Mouse (Mus musculus) hindbrain, embryonic 11.5 days (tissue): ENCODE measurements around the gene Gnaz. TPM values are rescaled to one million over a fixed set of nuclear protein-coding genes. Genes with fewer than 3 reads are reported as not detected.
A peak's percentile ranks its signal among the peaks of the same experiment; 100 is the strongest.

Source experiments
- ATAC-seq: fragments of 200-750 bp; cut with Nextera tagmentation; 2 replicates; pipeline ENCODE4 v1.8.0; 2017; ENCODE audit warnings: mild to moderate bottlenecking, moderate TSS enrichment, moderate library complexity; ENCODE audit not compliant: low FRiP score
- DNase-seq: peaks from one replicate; pipeline ENCODE4 v3.0.0-alpha.2; 2015; ENCODE audit warnings: low spot score
- H3K27ac ChIP-seq: fragments of 300-500 bp; sonication (generic); 2 replicates; pipeline ENCODE4 v1.5.1; 2014; ENCODE audit warnings: mild to moderate bottlenecking, low read depth, low read length
- H3K27me3 ChIP-seq: fragments of 300-500 bp; sonication (generic); 2 replicates; pipeline ENCODE4 v1.6.1; 2014; ENCODE audit warnings: mild to moderate bottlenecking, low read length, moderate library complexity, mixed read lengths; ENCODE audit not compliant: control insufficient read depth, insufficient read depth
- H3K36me3 ChIP-seq: fragments of 300-500 bp; sonication (generic); 2 replicates; pipeline ENCODE4 v1.6.1; 2014; ENCODE audit warnings: mild to moderate bottlenecking, low read length, moderate library complexity, mixed read lengths; ENCODE audit not compliant: control insufficient read depth, insufficient read depth
- H3K4me1 ChIP-seq: fragments of 300-500 bp; sonication (generic); replicated peaks from 2 replicates; pipeline ENCODE4 v1.6.1; 2014; ENCODE audit warnings: low read length, mixed read lengths; ENCODE audit not compliant: control insufficient read depth, insufficient read depth
- H3K4me2 ChIP-seq: fragments of 300-500 bp; sonication (generic); replicated peaks from 2 replicates; pipeline ENCODE4 v1.6.1; 2014; ENCODE audit warnings: mild to moderate bottlenecking, low read depth, low read length
- H3K4me3 ChIP-seq: fragments of 300-500 bp; sonication (generic); 2 replicates; pipeline ENCODE4 v1.5.1; 2014; ENCODE audit warnings: low read depth, low read length
- H3K9ac ChIP-seq: fragments of 300-500 bp; sonication (generic); 2 replicates; pipeline ENCODE4 v1.6.1; 2014; ENCODE audit warnings: low read depth, low read length
- H3K9me3 ChIP-seq: fragments of 300-500 bp; sonication (generic); 2 replicates; pipeline ENCODE4 v1.6.1; 2016; ENCODE audit warnings: low read length; ENCODE audit not compliant: control insufficient read depth
- WGBS: fragments of 180-500 bp; shearing (Covaris S2); extraction: QIAGEN DNeasy Blood & Tissue Kit; methylation state at CpG from one replicate; pipeline ENCODE4 v1.1.7; 2014; 5-methylcytosine and 5-hydroxymethylcytosine counted together
- polyA plus RNA-seq: library from polyadenylated mRNA; unstranded; fragments of >200 nt; fragmentation: Nextera tagmentation; extraction: Ambion mirVana; gene quantifications from 2 replicates; pipeline ENCODE4 v1.2.1, GENCODE M21; 2014

The Gnaz gene
- polyA plus RNA-seq, 1 experiment from 2014 or later: 14.0 TPM

- 1% methylated on average over 11 of the region's 11 CpGs for WGBS
These were observed 92.4 kb downstream of the Gnaz start for GRCm38 (mm10) chr10:75059396-75059795.

DNA sequence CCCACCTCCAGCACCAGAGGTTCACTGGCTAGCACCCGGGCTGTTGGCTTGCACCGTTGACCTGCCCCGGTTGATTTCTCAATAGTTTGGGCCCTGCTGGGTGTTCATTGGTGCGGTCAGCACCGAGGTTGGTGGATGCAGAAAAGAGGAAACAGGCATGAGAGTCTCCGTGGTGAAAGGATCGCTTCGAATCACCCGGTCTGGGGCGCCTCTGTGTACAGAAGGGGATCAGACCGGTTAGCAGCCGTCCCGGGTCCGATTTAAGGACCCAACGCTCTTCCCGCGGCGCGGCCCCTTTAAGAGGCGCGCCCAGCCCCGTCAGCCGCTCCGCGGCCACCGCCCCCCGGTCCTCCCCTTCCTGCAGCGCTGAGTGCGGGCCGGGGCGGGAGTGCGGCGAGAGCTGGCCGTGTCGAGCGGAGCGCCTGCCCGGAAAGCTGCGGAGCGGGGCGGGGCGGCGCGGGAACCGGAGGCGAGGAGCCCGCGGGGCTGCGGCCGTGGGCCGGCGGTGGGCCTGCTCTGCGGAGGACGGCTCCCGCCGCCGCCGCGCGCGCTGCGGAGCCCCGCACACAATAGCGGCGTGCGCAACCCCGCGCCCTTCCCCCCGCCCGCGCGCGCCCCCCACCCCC lies 93.4 kb downstream of the Gnaz start, which contains the start of gene Bcr:
TSS of gene Bcr (plus strand) at position 376 of the 626 bp plus-strand sequence.
- peak within 1 kb of the TSS; percentile 89 for H3K9ac ChIP-seq
- H3K27me3 ChIP-seq: peaks cover 4% of the 10 kb centered on the region; the same call in 1 of the 2 replicates
- peak within 1 kb of the TSS; percentile 86 for H3K4me2 ChIP-seq
- H3K27ac ChIP-seq: peak within 1 kb of the TSS; percentile 82
- WGBS: under 1% methylated on average over 31 of the region's 73 CpGs
- peaks cover 12% of the 10 kb centered on the region for H3K4me1 ChIP-seq
- H3K9me3 ChIP-seq: no peaks in the 10 kb centered on the region
- no peaks in the 10 kb centered on the region for H3K36me3 ChIP-seq
- DNase-seq (peak; percentile 88), ATAC-seq (peak; percentile 88)
- peak within 1 kb of the TSS; percentile 86 for H3K4me3 ChIP-seq

More at GRCm38 (mm10) chr10:75059396-75059795, 92.4 kb downstream of the Gnaz start:
- Histone ChIP-seq H3K4me2 (peak overlapping the region; percentile 3; the same call in 1 of the 2 replicates), H3K36me3 (no peaks in the 10 kb centered on the region), H3K4me1 (peaks cover 12% of the 10 kb centered on the region), H3K9ac (no peak overlapping the region), H3K27ac (no peak overlapping the region), H3K4me3 (no peak overlapping the region), H3K27me3 (peaks cover 4% of the 10 kb centered on the region; the same call in 1 of the 2 replicates), H3K9me3 (no peaks in the 10 kb centered on the region)
- ATAC-seq (no peak), DNase-seq (peak; percentile 81)

GRCm38 (mm10) chr10:75060843-75061235 lies 93.9 kb downstream of the Gnaz start:
- H3K36me3 ChIP-seq: no peaks in the 10 kb centered on the region
- peak overlapping the region; percentile 82 for H3K27ac ChIP-seq
- ATAC-seq: peak; percentile 43
- peak overlapping the region; percentile 89 for H3K9ac ChIP-seq
- H3K4me2 ChIP-seq: peak overlapping the region; percentile 86
- peak; percentile 63 for DNase-seq
- H3K4me1 ChIP-seq: peaks cover 11% of the 10 kb centered on the region
- peak overlapping the region; percentile 86 for H3K4me3 ChIP-seq
- H3K27me3 ChIP-seq: peaks cover 4% of the 10 kb centered on the region; the same call in 1 of the 2 replicates
- no peaks in the 10 kb centered on the region for H3K9me3 ChIP-seq
- WGBS: 0% methylated on average over 35 of the region's 48 CpGs

DNA sequence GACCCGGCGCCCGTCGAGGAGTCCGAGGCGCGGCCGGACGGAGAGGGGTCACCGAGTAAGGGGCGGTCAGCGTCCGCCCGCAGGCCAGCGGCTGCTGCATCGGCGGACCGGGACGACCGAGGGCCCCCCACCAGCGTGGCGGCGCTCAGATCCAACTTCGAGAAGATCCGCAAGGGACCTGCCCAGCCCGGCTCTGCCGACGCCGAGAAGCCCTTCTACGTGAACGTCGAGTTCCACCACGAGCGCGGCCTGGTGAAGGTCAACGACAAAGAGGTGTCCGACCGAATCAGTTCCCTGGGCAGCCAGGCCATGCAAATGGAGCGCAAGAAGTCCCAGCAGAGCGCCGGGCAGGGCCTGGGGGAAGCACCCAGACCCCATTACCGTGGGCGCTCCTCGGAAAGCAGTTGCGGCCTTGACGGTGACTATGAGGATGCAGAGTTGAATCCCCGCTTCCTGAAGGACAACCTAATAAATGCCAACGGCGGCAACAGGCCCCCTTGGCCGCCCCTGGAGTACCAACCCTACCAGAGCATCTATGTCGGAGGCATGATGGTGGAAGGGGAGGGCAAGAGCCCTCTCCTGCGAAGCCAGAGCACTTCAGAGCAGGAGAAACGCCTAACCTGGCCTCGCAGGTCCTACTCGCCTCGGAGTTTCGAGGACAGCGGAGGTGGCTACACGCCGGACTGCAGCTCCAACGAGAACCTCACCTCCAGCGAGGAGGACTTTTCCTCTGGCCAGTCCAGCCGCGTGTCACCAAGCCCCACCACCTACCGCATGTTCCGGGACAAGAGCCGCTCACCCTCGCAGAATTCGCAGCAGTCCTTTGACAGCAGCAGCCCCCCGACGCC lies 94.6 kb downstream of the Gnaz start:
- Histone ChIP-seq H3K9ac (peak overlapping the region; percentile 89), H3K4me3 (peak overlapping the region; percentile 86), H3K9me3 (no peaks in the 10 kb centered on the region), H3K27ac (peak overlapping the region; percentile 82), H3K36me3 (no peaks in the 10 kb centered on the region), H3K4me2 (peak overlapping the region; percentile 86), H3K4me1 (peaks cover 9% of the 10 kb centered on the region), H3K27me3 (peaks cover 4% of the 10 kb centered on the region; the same call in 1 of the 2 replicates)
- no peak for ATAC-seq
- WGBS: under 1% methylated on average over 71 of the region's 71 CpGs
- peak; percentile 56 for DNase-seq

GRCm38 (mm10) chr10:75062189-75062561 lies 95.2 kb downstream of the Gnaz start:
- Histone ChIP-seq H3K27ac (no peak overlapping the region), H3K27me3 (peaks cover 4% of the 10 kb centered on the region; the same call in 1 of the 2 replicates), H3K4me2 (peak overlapping the region; percentile 86), H3K4me3 (peak overlapping the region; percentile 86), H3K9me3 (no peaks in the 10 kb centered on the region), H3K36me3 (no peaks in the 10 kb centered on the region), H3K9ac (peak overlapping the region; percentile 89; the same call in 1 of the 2 replicates), H3K4me1 (peaks cover 9% of the 10 kb centered on the region)
- ATAC-seq: no peak
- 13% methylated on average over 6 of the region's 6 CpGs for WGBS
- DNase-seq: peak; percentile 24

DNA sequence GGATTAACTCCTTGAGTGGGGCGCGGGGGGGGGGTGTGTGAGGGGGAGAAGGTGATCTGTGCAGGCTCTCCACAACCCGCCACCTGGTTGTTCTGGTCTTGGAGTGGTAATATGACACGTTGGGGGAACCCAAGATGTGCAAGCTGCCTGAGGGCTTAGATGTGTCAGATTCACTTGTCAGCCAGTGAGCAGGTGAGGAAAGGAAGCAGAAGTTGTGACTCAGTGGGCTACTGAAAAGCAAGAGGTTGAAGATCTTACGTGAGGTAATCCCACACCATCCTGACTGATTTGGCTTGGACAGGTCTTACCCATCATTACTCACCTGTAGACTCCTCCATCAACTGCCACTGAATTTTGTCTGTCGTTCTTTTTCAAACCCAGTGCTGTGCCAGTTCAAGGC lies 95.6 kb downstream of the Gnaz start:
- no peak overlapping the region for H3K9ac ChIP-seq
- peaks cover 4% of the 10 kb centered on the region; the same call in 1 of the 2 replicates for H3K27me3 ChIP-seq
- ATAC-seq (no peak), DNase-seq (no peak)
- H3K27ac ChIP-seq: no peak overlapping the region
- no peaks in the 10 kb centered on the region for H3K9me3 ChIP-seq
- peaks cover 9% of the 10 kb centered on the region for H3K4me1 ChIP-seq
- H3K36me3 ChIP-seq: no peaks in the 10 kb centered on the region
- H3K4me3 ChIP-seq: peak overlapping the region; percentile 86
- 42% methylated on average over 6 of the region's 6 CpGs for WGBS
- peak overlapping the region; percentile 86 for H3K4me2 ChIP-seq

DNA sequence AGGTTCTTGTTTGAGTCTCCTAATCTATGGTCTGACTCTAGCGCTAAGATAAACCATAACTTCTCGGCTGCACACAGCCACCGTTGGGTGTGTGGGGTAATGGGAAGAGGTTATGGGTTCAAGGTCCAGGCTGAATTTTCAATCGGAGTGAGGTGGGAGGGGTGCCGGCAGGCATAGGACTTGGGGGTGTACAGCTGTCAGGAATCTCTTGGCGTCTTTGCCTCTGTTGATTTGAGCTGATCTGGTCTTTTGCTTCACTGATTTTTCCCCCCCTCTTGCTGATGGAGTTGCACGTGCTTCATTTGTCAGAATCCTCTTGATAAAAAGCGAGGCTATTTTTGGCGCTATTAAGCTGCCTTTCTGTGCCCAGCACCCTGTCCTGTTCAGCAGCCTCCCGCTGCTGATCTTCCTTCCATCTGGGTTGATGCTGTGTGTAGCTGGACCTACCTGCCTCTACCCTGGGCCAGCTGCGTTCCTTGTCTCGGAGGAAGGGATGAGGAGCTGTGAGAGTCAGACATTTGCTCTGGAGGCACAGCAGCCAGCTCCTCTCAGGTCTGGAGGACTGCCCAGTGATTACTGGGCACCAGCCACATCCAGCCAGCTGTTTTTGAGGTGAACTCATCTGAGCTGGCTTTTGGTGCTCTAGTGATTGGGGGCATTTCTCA lies 96.5 kb downstream of the Gnaz start:
- H3K4me2 ChIP-seq: peak overlapping the region; percentile 33
- WGBS: 74% methylated on average over 12 of the region's 12 CpGs
- no peak for DNase-seq
- no peak overlapping the region for H3K27ac ChIP-seq
- no peak for ATAC-seq
- peak overlapping the region; percentile 16 for H3K4me3 ChIP-seq
- H3K27me3 ChIP-seq: peaks cover 4% of the 10 kb centered on the region; the same call in 1 of the 2 replicates
- H3K9ac ChIP-seq: no peak overlapping the region
- peaks cover 9% of the 10 kb centered on the region for H3K4me1 ChIP-seq
- no peaks in the 10 kb centered on the region for H3K36me3 ChIP-seq
- H3K9me3 ChIP-seq: no peaks in the 10 kb centered on the region

DNA sequence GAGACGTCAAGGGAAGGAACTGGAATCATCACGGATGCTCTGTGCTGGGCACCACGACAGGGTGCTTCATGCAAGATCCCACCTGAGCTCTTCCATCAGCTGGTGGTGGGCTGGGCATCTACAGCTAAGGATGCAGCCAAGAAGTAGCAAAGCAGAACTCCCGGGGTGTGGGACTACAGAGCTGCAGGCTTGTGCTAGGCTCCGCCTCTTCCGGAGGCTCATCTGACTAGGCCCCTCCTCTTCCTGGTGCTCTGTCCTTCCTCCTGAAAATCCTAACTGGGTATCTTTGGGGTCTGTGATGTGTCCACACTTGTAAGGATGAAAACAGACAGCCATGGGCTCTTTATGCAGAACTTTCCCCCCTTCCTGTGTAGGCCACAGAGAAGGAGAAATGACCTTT lies 98.7 kb downstream of the Gnaz start:
- Histone ChIP-seq H3K4me1 (peaks cover 7% of the 10 kb centered on the region), H3K27me3 (peaks cover 4% of the 10 kb centered on the region; the same call in 1 of the 2 replicates), H3K4me2 (no peak overlapping the region), H3K27ac (no peak overlapping the region), H3K4me3 (no peak overlapping the region), H3K9ac (no peak overlapping the region), H3K36me3 (no peaks in the 10 kb centered on the region), H3K9me3 (no peaks in the 10 kb centered on the region)
- 80% methylated on average over 6 of the region's 6 CpGs for WGBS
- DNase-seq (no peak), ATAC-seq (no peak)
